Mouse (Mus musculus): ENCODE results near the gene Nav2. TPM values are rescaled to one million over a fixed set of nuclear protein-coding genes. Genes with fewer than 3 reads are reported as not detected.

Gene Nav2
- polyA plus RNA-seq, 1 experiment from 2014 or later: 6.0 TPM

GRCm38 (mm10) chr7:49388137-49388536 lies 479.6 kb downstream of the Nav2 start:
- Histone ChIP-seq H3K4me1 (replicated peaks; ENCODE audit: control insufficient read depth, insufficient read depth) (no peaks in the 10 kb centered on the region; the same call in none of the 2 replicates), H3K9me3 (ENCODE audit: control insufficient read depth, low read length) (no peaks in the 10 kb centered on the region), H3K27me3 (ENCODE audit: control insufficient read depth, insufficient read depth, low read length) (no peaks in the 10 kb centered on the region), H3K27ac (replicated peaks) (no peak overlapping the region), H3K9ac (ENCODE audit: low read length) (no peak overlapping the region), H3K4me2 (replicated peaks; ENCODE audit: low read depth) (no peak overlapping the region), H3K4me3 (ENCODE audit: low read depth, low read length) (no peak overlapping the region), H3K36me3 (ENCODE audit: control insufficient read depth, insufficient read depth, low read length) (no peaks in the 10 kb centered on the region)
- ATAC-seq (ENCODE audit: low FRiP score, low TSS enrichment) (no peak), DNase-seq (ENCODE audit: low spot score) (no peak)
- WGBS: 84% methylated on average over 2 of the region's 2 CpGs
- TF ChIP-seq EP300 (optimal IDR thresholded peaks at IDR 0.05): no peak
- TF ChIP-seq CTCF (IDR thresholded peaks at IDR 0.05; ENCODE audit: low read depth): no peak

DNA sequence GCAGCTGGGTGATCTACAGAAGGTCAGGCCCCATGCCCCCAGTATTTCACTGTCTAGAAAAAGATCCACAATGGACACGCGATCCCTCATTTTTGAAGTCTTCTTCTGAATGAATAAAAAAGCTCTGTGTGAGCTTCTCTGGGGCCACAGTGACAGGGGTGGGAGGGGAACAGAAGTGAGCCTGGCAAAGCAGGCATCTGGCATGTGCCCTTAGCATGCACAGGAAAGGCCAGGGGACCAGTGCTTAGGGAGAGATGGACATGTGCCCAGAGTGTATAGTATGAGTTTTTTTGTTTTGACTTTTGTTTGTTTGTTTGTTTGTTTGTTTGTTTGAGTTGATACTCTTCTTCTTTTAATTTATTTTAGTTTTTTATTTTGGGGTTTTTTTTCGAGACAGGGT lies 481.8 kb downstream of the Nav2 start:
- DNase-seq (ENCODE audit: low spot score): no peak
- no peak for ATAC-seq (ENCODE audit: low FRiP score, low TSS enrichment)
- H3K9ac ChIP-seq (ENCODE audit: low read length): no peak overlapping the region
- no peak overlapping the region for H3K27ac ChIP-seq (replicated peaks)
- H3K4me3 ChIP-seq (ENCODE audit: low read depth, low read length): no peak overlapping the region
- TF ChIP-seq EP300 (optimal IDR thresholded peaks at IDR 0.05) (no peak), CTCF (IDR thresholded peaks at IDR 0.05; ENCODE audit: low read depth) (no peak)
- WGBS: 80% methylated on average over 3 of the region's 3 CpGs
- H3K9me3 ChIP-seq (ENCODE audit: control insufficient read depth, low read length): no peaks in the 10 kb centered on the region
- no peaks in the 10 kb centered on the region for H3K36me3 ChIP-seq (ENCODE audit: control insufficient read depth, insufficient read depth, low read length)
- no peaks in the 10 kb centered on the region for H3K27me3 ChIP-seq (ENCODE audit: control insufficient read depth, insufficient read depth, low read length)
- H3K4me2 ChIP-seq (replicated peaks; ENCODE audit: low read depth): no peak overlapping the region
- no peaks in the 10 kb centered on the region; the same call in 1 of the 2 replicates for H3K4me1 ChIP-seq (replicated peaks; ENCODE audit: control insufficient read depth, insufficient read depth)

DNA sequence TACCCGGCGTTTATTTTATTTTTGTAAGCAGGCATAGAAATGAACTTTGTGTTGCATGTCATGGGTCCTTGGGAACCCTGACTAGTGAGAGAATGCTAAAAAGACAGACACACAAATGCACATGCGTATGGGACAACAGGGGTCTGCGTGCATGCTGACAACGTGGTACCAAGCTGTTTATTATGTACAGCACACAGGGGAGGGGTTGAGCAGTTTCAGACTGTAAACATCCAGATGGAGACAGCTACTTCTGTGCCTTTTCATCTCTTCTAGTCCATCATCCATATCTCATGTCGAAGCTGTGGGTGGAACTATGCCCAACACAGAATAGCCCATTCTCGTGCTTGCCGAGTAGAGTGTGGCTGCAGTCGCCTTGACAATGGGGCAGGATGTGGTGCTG lies 482.3 kb downstream of the Nav2 start:
- Histone ChIP-seq H3K9ac (ENCODE audit: low read length) (no peak overlapping the region), H3K27ac (replicated peaks) (no peak overlapping the region), H3K9me3 (ENCODE audit: control insufficient read depth, low read length) (no peaks in the 10 kb centered on the region), H3K27me3 (ENCODE audit: control insufficient read depth, insufficient read depth, low read length) (no peaks in the 10 kb centered on the region), H3K36me3 (ENCODE audit: control insufficient read depth, insufficient read depth, low read length) (no peaks in the 10 kb centered on the region), H3K4me1 (replicated peaks; ENCODE audit: control insufficient read depth, insufficient read depth) (no peaks in the 10 kb centered on the region; the same call in 1 of the 2 replicates), H3K4me3 (ENCODE audit: low read depth, low read length) (no peak overlapping the region), H3K4me2 (replicated peaks; ENCODE audit: low read depth) (no peak overlapping the region)
- WGBS: 75% methylated on average over 9 of the region's 9 CpGs
- DNase-seq (ENCODE audit: low spot score) (no peak), ATAC-seq (ENCODE audit: low FRiP score, low TSS enrichment) (no peak)
- TF ChIP-seq CTCF (IDR thresholded peaks at IDR 0.05; ENCODE audit: low read depth) (no peak), EP300 (optimal IDR thresholded peaks at IDR 0.05) (no peak)

DNA sequence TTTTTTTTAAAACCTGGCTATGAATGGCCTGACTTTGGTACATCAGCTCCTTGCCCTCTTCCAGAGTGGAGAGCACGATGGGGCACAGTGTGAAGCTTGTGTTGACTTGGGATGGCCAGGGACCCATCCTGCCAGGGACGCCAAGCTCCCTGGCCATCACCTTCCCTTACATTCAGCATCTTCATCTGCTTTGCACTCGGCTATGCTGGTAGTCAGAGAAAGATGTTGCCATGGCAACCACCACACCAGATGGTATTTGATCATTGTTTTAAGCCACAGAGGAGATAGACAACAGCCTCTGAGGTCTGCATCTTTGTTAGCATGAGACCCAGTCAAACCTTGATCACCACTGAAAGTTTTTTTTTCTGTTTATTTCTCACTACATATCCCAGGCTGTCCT lies 483.7 kb downstream of the Nav2 start:
- Histone ChIP-seq H3K36me3 (ENCODE audit: control insufficient read depth, insufficient read depth, low read length) (no peaks in the 10 kb centered on the region), H3K4me3 (ENCODE audit: low read depth, low read length) (no peak overlapping the region), H3K4me2 (replicated peaks; ENCODE audit: low read depth) (no peak overlapping the region), H3K4me1 (replicated peaks; ENCODE audit: control insufficient read depth, insufficient read depth) (no peaks in the 10 kb centered on the region; the same call in 1 of the 2 replicates), H3K27me3 (ENCODE audit: control insufficient read depth, insufficient read depth, low read length) (no peaks in the 10 kb centered on the region), H3K9ac (ENCODE audit: low read length) (no peak overlapping the region), H3K9me3 (ENCODE audit: control insufficient read depth, low read length) (no peaks in the 10 kb centered on the region), H3K27ac (replicated peaks) (no peak overlapping the region)
- ATAC-seq (ENCODE audit: low FRiP score, low TSS enrichment): no peak
- 81% methylated on average over 3 of the region's 3 CpGs for WGBS
- DNase-seq (ENCODE audit: low spot score): no peak
- TF ChIP-seq EP300 (optimal IDR thresholded peaks at IDR 0.05): no peak
- no peak for TF ChIP-seq CTCF (IDR thresholded peaks at IDR 0.05; ENCODE audit: low read depth)

- ATAC-seq (ENCODE audit: low FRiP score, low TSS enrichment): no peak
- Histone ChIP-seq H3K27me3 (ENCODE audit: control insufficient read depth, insufficient read depth, low read length) (no peaks in the 10 kb centered on the region), H3K27ac (replicated peaks) (no peak overlapping the region), H3K36me3 (ENCODE audit: control insufficient read depth, insufficient read depth, low read length) (no peaks in the 10 kb centered on the region), H3K9ac (ENCODE audit: low read length) (no peak overlapping the region), H3K4me3 (ENCODE audit: low read depth, low read length) (no peak overlapping the region), H3K9me3 (ENCODE audit: control insufficient read depth, low read length) (no peaks in the 10 kb centered on the region), H3K4me2 (replicated peaks; ENCODE audit: low read depth) (no peak overlapping the region), H3K4me1 (replicated peaks; ENCODE audit: control insufficient read depth, insufficient read depth) (no peaks in the 10 kb centered on the region; the same call in 1 of the 2 replicates)
- 47% methylated on average over 3 of the region's 3 CpGs for WGBS
- no peak for DNase-seq (ENCODE audit: low spot score)
- TF ChIP-seq EP300 (optimal IDR thresholded peaks at IDR 0.05) (no peak), CTCF (IDR thresholded peaks at IDR 0.05; ENCODE audit: low read depth) (no peak)
Measured at GRCm38 (mm10) chr7:49392834-49393233, 484.3 kb downstream of the Nav2 start.

GRCm38 (mm10) chr7:49393857-49394256 lies 485.3 kb downstream of the Nav2 start:
- 87% methylated on average over 7 of the region's 7 CpGs for WGBS
- H3K4me2 ChIP-seq (replicated peaks; ENCODE audit: low read depth): no peak overlapping the region
- no peaks in the 10 kb centered on the region for H3K36me3 ChIP-seq (ENCODE audit: control insufficient read depth, insufficient read depth, low read length)
- DNase-seq (ENCODE audit: low spot score) (no peak), ATAC-seq (ENCODE audit: low FRiP score, low TSS enrichment) (no peak)
- H3K9ac ChIP-seq (ENCODE audit: low read length): no peak overlapping the region
- TF ChIP-seq CTCF (IDR thresholded peaks at IDR 0.05; ENCODE audit: low read depth): no peak
- no peak overlapping the region for H3K27ac ChIP-seq (replicated peaks)
- no peaks in the 10 kb centered on the region for H3K9me3 ChIP-seq (ENCODE audit: control insufficient read depth, low read length)
- no peaks in the 10 kb centered on the region for H3K27me3 ChIP-seq (ENCODE audit: control insufficient read depth, insufficient read depth, low read length)
- H3K4me3 ChIP-seq (ENCODE audit: low read depth, low read length): no peak overlapping the region
- H3K4me1 ChIP-seq (replicated peaks; ENCODE audit: control insufficient read depth, insufficient read depth): no peaks in the 10 kb centered on the region; the same call in 1 of the 2 replicates
